Mouse (Mus musculus) forebrain, embryonic 10.5 days (tissue): ENCODE measurements around the gene Anp32e. TPM values are rescaled to one million over a fixed set of nuclear protein-coding genes. Genes with fewer than 3 reads are reported as not detected.
"Not testable (repeated sequence)": the region's sequence is repeated elsewhere in the genome, so short reads cannot be mapped to it uniquely, and the experiment has no call there.

ENCODE experiments used
- DNase-seq: peaks from one replicate; pipeline ENCODE4 v3.0.0-alpha.2; 2017; ENCODE audit warnings: low spot score; ENCODE audit errors: extremely low spot score
- H3K27ac ChIP-seq: fragments of 300-500 bp; sonication (generic); 2 replicates; pipeline ENCODE4 v1.5.1; 2016; ENCODE audit warnings: mild to moderate bottlenecking
- H3K27me3 ChIP-seq: fragments of 300-500 bp; sonication (generic); 2 replicates; pipeline ENCODE4 v1.6.1; 2016; ENCODE audit warnings: mild to moderate bottlenecking; ENCODE audit not compliant: poor library complexity, severe bottlenecking
- H3K36me3 ChIP-seq: fragments of 300-500 bp; sonication (generic); replicated peaks from 2 replicates; pipeline ENCODE4 v1.6.1; 2016; ENCODE audit warnings: mild to moderate bottlenecking, moderate library complexity
- H3K4me1 ChIP-seq: fragments of 300-500 bp; sonication (generic); 2 replicates; pipeline ENCODE4 v1.6.1; 2016
- H3K4me3 ChIP-seq: fragments of 300-500 bp; sonication (generic); 2 replicates; pipeline ENCODE4 v1.5.1; 2016; ENCODE audit warnings: mild to moderate bottlenecking, moderate library complexity
- H3K9me3 ChIP-seq: fragments of 300-500 bp; sonication (generic); 2 replicates; pipeline ENCODE4 v1.6.1; 2016; ENCODE audit warnings: mild to moderate bottlenecking, moderate library complexity
- WGBS: fragments of 180-500 bp; shearing (Covaris S2); methylation state at CpG from one replicate; pipeline ENCODE4 v1.1.7; 2016; 5-methylcytosine and 5-hydroxymethylcytosine counted together
- polyA plus RNA-seq: library from polyadenylated mRNA; unstranded; fragments of >200 nt; fragmentation: Nextera tagmentation; extraction: Ambion mirVana; gene quantifications from 2 replicates; pipeline ENCODE4 v1.2.1, GENCODE M21; 2016

The Anp32e gene
- 421 and 423 TPM in 2 replicates for polyA plus RNA-seq

- Histone ChIP-seq H3K4me1 (peaks cover 25% of the 10 kb centered on the region), H3K36me3 (peaks cover 23% of the 10 kb centered on the region), H3K9me3 (no peaks in the 10 kb centered on the region), H3K27ac (peak within 1 kb of the TSS; percentile 99), H3K4me3 (peak within 1 kb of the TSS; percentile 94), H3K27me3 (no peaks in the 10 kb centered on the region)
- WGBS: under 1% methylated on average over 49 of the region's 49 CpGs
- peak; percentile 96 for DNase-seq
Observed at GRCm38 (mm10) chr3:95928658-95929503, at the start of gene Anp32e. TSS of gene Anp32e (plus strand) at chr3:95929246.

- under 1% methylated on average over 66 of the region's 66 CpGs for WGBS
Observed at GRCm38 (mm10) chr3:95881979-95882815, 46.8 kb upstream of the Anp32e start, which contains the start of gene Ciart. TSS of gene Ciart (minus strand) at chr3:95882251.

GRCm38 (mm10) chr3:95882816-95883425 is 46.1 kb upstream of the Anp32e start:
- 3% methylated on average over 24 of the region's 24 CpGs for WGBS
- H3K9me3 ChIP-seq: no peaks in the 10 kb centered on the region
- peak; percentile 51 for DNase-seq
- H3K27ac ChIP-seq: peak overlapping the region; percentile 82
- peaks cover 11% of the 10 kb centered on the region for H3K27me3 ChIP-seq
- peak overlapping the region; percentile 67 for H3K4me3 ChIP-seq
- peaks cover 22% of the 10 kb centered on the region for H3K4me1 ChIP-seq
- peaks cover 8% of the 10 kb centered on the region; the same call in 1 of the 2 replicates for H3K36me3 ChIP-seq

More at GRCm38 (mm10) chr3:95881979-95882815, 46.8 kb upstream of the Anp32e start, which contains the start of gene Ciart:
- Histone ChIP-seq H3K27me3 (peaks cover 11% of the 10 kb centered on the region), H3K9me3 (no peaks in the 10 kb centered on the region), H3K4me1 (peaks cover 22% of the 10 kb centered on the region), H3K36me3 (peaks cover 10% of the 10 kb centered on the region), H3K4me3 (peak within 1 kb of the TSS; percentile 67), H3K27ac (peak within 1 kb of the TSS; percentile 82)
- DNase-seq: peak; percentile 97

- H3K27ac ChIP-seq: no peak overlapping the region
- peaks cover 22% of the 10 kb centered on the region for H3K4me1 ChIP-seq
- peaks cover 3% of the 10 kb centered on the region; the same call in 1 of the 2 replicates for H3K36me3 ChIP-seq
- no peak for DNase-seq
- no peak overlapping the region for H3K4me3 ChIP-seq
- peaks cover 11% of the 10 kb centered on the region for H3K27me3 ChIP-seq
- WGBS: 81% methylated on average over 5 of the region's 5 CpGs
- no peaks in the 10 kb centered on the region for H3K9me3 ChIP-seq
Observed at GRCm38 (mm10) chr3:95884400-95884799, 44.6 kb upstream of the Anp32e start.

- Histone ChIP-seq H3K4me1 (peaks cover 20% of the 10 kb centered on the region), H3K27me3 (peaks cover 15% of the 10 kb centered on the region), H3K9me3 (no peaks in the 10 kb centered on the region), H3K27ac (no peak overlapping the region), H3K36me3 (no peaks in the 10 kb centered on the region), H3K4me3 (no peak overlapping the region)
- DNase-seq: no peak
- 90% methylated on average over 4 of the region's 4 CpGs for WGBS
Observed at GRCm38 (mm10) chr3:95887596-95887995, 41.5 kb upstream of the Anp32e start.

- 69% methylated on average over 3 of the region's 3 CpGs for WGBS
- H3K4me3 ChIP-seq: no peak overlapping the region
- H3K9me3 ChIP-seq: no peaks in the 10 kb centered on the region
- H3K4me1 ChIP-seq: peaks cover 31% of the 10 kb centered on the region
- no peak overlapping the region for H3K27ac ChIP-seq
- no peak for DNase-seq
- no peaks in the 10 kb centered on the region for H3K36me3 ChIP-seq
- H3K27me3 ChIP-seq: peaks cover 16% of the 10 kb centered on the region
Observed at GRCm38 (mm10) chr3:95889664-95890063, 39.4 kb upstream of the Anp32e start.

GRCm38 (mm10) chr3:95891211-95892065 is 37.6 kb upstream of the Anp32e start, which contains the start of gene BC028528:
TSS of gene BC028528 (minus strand) at chr3:95892005.
- Histone ChIP-seq H3K9me3 (no peaks in the 10 kb centered on the region), H3K4me3 (peak within 1 kb of the TSS; percentile 24), H3K36me3 (peaks cover 7% of the 10 kb centered on the region), H3K4me1 (peaks cover 44% of the 10 kb centered on the region), H3K27ac (peak within 1 kb of the TSS; percentile 84), H3K27me3 (peaks cover 16% of the 10 kb centered on the region)
- DNase-seq: no peak
- 33% methylated on average over 12 of the region's 12 CpGs for WGBS

- H3K27me3 ChIP-seq: peaks cover 16% of the 10 kb centered on the region
- no peak for DNase-seq
- H3K27ac ChIP-seq: peak overlapping the region; percentile 84
- H3K9me3 ChIP-seq: no peaks in the 10 kb centered on the region
- peak overlapping the region; percentile 24; the same call in 1 of the 2 replicates for H3K4me3 ChIP-seq
- H3K36me3 ChIP-seq: peaks cover 8% of the 10 kb centered on the region
- WGBS: 41% methylated on average over 11 of the region's 11 CpGs
- peaks cover 44% of the 10 kb centered on the region for H3K4me1 ChIP-seq
Observed at GRCm38 (mm10) chr3:95892066-95893052, 36.7 kb upstream of the Anp32e start.

- H3K4me1 ChIP-seq: peaks cover 44% of the 10 kb centered on the region
- WGBS: 33% methylated on average over 7 of the region's 7 CpGs
- H3K9me3 ChIP-seq: no peaks in the 10 kb centered on the region
- peaks cover 15% of the 10 kb centered on the region for H3K36me3 ChIP-seq
- DNase-seq: no peak
- peak overlapping the region; percentile 82 for H3K4me3 ChIP-seq
- peaks cover 16% of the 10 kb centered on the region for H3K27me3 ChIP-seq
- H3K27ac ChIP-seq: peak overlapping the region; percentile 84
Observed at GRCm38 (mm10) chr3:95893126-95893525, 35.9 kb upstream of the Anp32e start.

- peak; percentile 93 for DNase-seq
- WGBS: under 1% methylated on average over 30 of the region's 43 CpGs
- Histone ChIP-seq H3K27ac (peak within 1 kb of the TSS; percentile 85), H3K27me3 (peaks cover 16% of the 10 kb centered on the region), H3K36me3 (peaks cover 22% of the 10 kb centered on the region), H3K4me1 (peaks cover 44% of the 10 kb centered on the region), H3K4me3 (peak within 1 kb of the TSS; percentile 82)
- not testable (repeated sequence) for H3K9me3 ChIP-seq
Observed at GRCm38 (mm10) chr3:95893606-95894316, 35.3 kb upstream of the Anp32e start, which contains the start of gene Aph1a. TSS of gene Aph1a (plus strand) at chr3:95893969.
